Mouse (Mus musculus) B cell, adult 62 days (primary cell): Measurements from ENCODE around the gene Tpbpa. TPM values are rescaled to one million over a fixed set of nuclear protein-coding genes. Genes with fewer than 3 reads are reported as not detected.

ENCODE experiments used
- total RNA-seq: library from RNA; stranded (reverse); gene quantifications from 4 replicates; pipeline ENCODE4 v1.2.4, GENCODE M21; 2023

The Tpbpa gene
- total RNA-seq, result not detected in 4 replicates

DNA sequence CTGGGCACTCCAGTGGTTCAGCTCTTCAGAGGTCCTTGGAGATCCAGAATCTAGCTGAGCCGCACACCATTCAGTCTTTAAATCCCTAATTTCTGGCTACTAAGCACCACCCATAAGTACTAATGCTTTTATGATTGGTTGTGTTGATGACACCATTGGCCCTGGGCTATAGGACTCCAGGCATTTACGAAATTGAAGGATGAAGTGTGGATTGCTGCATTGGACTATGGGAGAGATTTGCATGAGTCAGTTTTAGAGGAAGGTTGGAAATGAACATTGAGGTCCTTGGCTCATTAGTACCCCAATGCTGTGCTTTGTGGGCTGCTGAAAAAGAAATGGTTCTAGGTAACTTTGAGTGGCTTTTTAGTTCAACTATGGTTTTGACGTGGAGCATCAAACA, at the start of gene Tpbpa:
Gene Tpbpa, minus strand, starts transcription at position 101 of the 400 bp plus-strand sequence.

DNA sequence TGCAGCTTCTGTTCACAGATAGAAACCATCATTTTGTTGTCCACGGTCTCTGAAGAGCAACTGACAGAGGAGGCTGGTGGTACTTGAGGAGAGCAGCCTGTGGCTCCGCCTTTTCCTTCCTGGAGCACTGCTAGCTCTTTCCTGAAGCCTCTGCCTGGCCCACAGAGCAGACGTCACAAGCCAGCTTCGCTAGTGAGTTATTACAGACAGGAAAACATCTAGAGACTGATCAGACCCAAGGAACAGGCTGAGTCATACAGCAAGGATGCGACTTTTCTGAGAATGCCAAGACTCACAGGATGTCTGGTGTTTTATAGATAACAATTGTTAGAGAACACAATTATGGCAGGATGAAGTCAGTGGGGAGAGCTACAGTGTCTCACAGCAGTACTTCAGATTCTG, 5.3 kb downstream of the Tpbpa start, which contains the start of the genes Gm49391 and Ctla2a:
Gene Gm49391, minus strand, starts transcription at position 72 of the 402 bp plus-strand sequence.
Gene Ctla2a, minus strand, starts transcription at position 126 of the 402 bp plus-strand sequence.

GRCm38 (mm10) chr13:60935490-60935889, 6.3 kb downstream of the Tpbpa start, which contains the start of gene Gm49393:
Gene Gm49393, minus strand, starts transcription at chr13:60935590.

DNA sequence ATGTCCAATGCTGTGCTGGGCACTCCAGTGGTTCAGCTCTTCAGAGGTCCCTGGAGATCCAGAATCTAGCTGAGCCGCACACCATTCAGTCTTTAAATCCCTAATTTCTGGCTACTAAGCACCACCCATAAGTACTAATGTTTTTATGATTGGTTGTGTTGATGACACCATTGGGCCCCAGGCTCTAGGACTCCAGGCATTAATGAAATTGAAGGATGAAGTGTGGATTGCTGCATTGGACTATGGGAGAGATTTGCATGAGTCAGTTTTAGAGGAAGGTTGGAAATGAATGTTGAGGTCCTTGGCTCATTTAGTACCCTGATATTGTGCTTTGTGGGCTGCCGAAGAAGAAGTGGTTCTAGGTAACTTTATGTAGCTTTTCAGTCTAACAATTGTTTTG, 37.0 kb downstream of the Tpbpa start, which contains the start of gene Tpbpb:
Gene Tpbpb, minus strand, starts transcription at position 101 of the 400 bp plus-strand sequence.

GRCm38 (mm10) chr13:60897328-60897727, 44.5 kb downstream of the Tpbpa start, which contains the start of gene Ctla2b:
Gene Ctla2b, minus strand, starts transcription at chr13:60897447.

DNA sequence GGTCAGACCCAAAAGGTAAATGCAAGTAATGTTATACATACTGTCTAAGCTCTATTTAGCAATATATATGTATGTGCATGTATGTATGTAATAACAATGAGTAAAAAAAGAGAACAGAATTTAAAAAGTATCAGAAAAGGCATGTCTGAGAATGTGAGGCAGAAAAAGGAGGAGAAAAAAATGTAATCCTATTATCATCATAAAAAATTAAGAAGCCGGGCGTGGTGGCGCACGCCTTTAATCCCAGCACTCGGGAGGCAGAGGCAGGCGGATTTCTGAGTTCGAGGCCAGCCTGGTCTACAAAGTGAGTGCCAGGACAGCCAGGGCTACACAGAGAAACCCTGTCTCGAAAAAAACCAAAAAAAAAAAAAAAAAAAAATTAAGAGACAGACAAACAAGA, 45.0 kb downstream of the Tpbpa start, which contains the start of gene Gm49392:
Gene Gm49392, minus strand, starts transcription at position 101 of the 400 bp plus-strand sequence.

Other genes with a start within 250 kb of the Tpbpa start
- gene BC051665, start 155.6 kb downstream of the Tpbpa start, total RNA-seq, result not detected in 4 replicates
- 0.45 TPM in 1 of 4 replicates, not detected in the others for gene Ctsll3, start 139.1 kb downstream of the Tpbpa start, total RNA-seq
- gene 4930486L24Rik, start 77.5 kb downstream of the Tpbpa start, total RNA-seq, result not detected in 4 replicates
- not detected in 4 replicates for gene Gm49392, start 45.1 kb downstream of the Tpbpa start, total RNA-seq
- gene Ctla2b, start 44.5 kb downstream of the Tpbpa start, total RNA-seq, result 0.98 to 1.3 TPM in 2 of 4 replicates, not detected in the others
- gene Tpbpb, start 37.1 kb downstream of the Tpbpa start, total RNA-seq, result not detected in 4 replicates
- gene Gm49393, start 6.4 kb downstream of the Tpbpa start, total RNA-seq, result not detected in 4 replicates
- 0.67 to 1.1 TPM in 2 of 4 replicates, not detected in the others for gene Gm49391, start 5.4 kb downstream of the Tpbpa start, total RNA-seq
- 2.4 to 6.2 TPM (median 4.2 TPM) in 4 replicates for gene Ctla2a, start 5.4 kb downstream of the Tpbpa start, total RNA-seq
- gene Ctsj, start 64.0 kb upstream of the Tpbpa start, total RNA-seq, result not detected in 4 replicates
- not detected in 4 replicates for gene Ctsq, start 98.6 kb upstream of the Tpbpa start, total RNA-seq
- gene Ctsr, start 222.3 kb upstream of the Tpbpa start, total RNA-seq, result not detected in 4 replicates